Mouse (Mus musculus): ENCODE results near the gene Tsks.

- TF ChIP-seq RAD21 (IDR thresholded peaks at IDR 0.05; ENCODE audit: low read depth, low read length) (no peak), POLR2A (IDR thresholded peaks at IDR 0.05; ENCODE audit: control insufficient read depth in 1 of 2, insufficient read depth in 1 of 2, low read depth in 1 of 2, low read length in 2 of 2, poor library complexity in 1 of 2) (no peak), CTCF (IDR thresholded peaks at IDR 0.05 in 2 of 3, conservative IDR thresholded peaks at IDR 0.05 in 1 of 3; ENCODE audit: control insufficient read depth in 1 of 3, insufficient read depth in 1 of 3, low read depth in 2 of 3, low read length in 3 of 3, poor library complexity in 1 of 3, severe bottlenecking in 1 of 3) (no peak), SIN3A (IDR thresholded peaks at IDR 0.05; ENCODE audit: low read length) (no peak), ZC3H11A (IDR thresholded peaks at IDR 0.05; ENCODE audit: low read depth, low read length) (no peak), TBP (IDR thresholded peaks at IDR 0.05; ENCODE audit: low read depth, low read length) (no peak), ELF1 (IDR thresholded peaks at IDR 0.05; ENCODE audit: low read depth, low read length) (no peak), TAL1 (IDR thresholded peaks at IDR 0.05; ENCODE audit: low read length) (no peak), HCFC1 (IDR thresholded peaks at IDR 0.05; ENCODE audit: low read depth, low read length) (no peak), MAFK (IDR thresholded peaks at IDR 0.05; ENCODE audit: borderline replicate concordance, low read depth, low read length) (no peak), MEF2A (IDR thresholded peaks at IDR 0.05; ENCODE audit: extremely low read depth, insufficient replicate concordance, low read depth, low read length, poor library complexity, severe bottlenecking) (no peak), JUND (IDR thresholded peaks at IDR 0.05; ENCODE audit: low read depth, low read length) (no peak), GATA1 (IDR thresholded peaks at IDR 0.05; ENCODE audit: low read depth, low read length) (no peak)
These were observed 63.5 kb downstream of the Tsks start for GRCm38 (mm10) chr7:45006503-45006902.
